Mouse (Mus musculus): ENCODE results near the gene Emc1. TPM values are rescaled to one million over a fixed set of nuclear protein-coding genes. Genes with fewer than 3 reads are reported as not detected.

Gene Emc1
- polyA plus RNA-seq, 1 experiment from 2014 or later: 17.9 TPM

DNA sequence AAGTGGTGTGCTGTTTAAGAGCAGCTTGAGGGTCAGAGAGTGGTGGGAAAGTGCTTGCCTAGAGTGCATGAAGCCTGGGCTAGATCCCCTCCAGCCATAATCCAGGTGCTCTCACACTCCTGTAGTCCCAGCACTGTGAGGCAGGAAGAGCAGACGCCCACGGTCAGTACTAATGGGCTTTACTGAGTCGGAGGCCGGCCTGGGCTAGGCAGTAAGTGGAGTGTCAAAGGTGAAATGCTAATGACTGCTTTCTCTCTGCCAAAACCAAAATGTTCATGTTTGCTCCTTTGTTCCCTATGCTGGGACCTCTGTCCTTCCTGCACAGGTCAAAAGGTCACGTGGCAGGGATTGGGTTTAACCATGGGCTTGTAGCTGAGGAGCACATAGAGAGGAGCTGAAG is 48.1 kb downstream of the Emc1 start:
- no peaks in the 10 kb centered on the region for H3K9me3 ChIP-seq (replicated peaks; ENCODE audit: control insufficient read depth, low read length)
- WGBS: 93% methylated on average over 5 of the region's 5 CpGs
- DNase-seq (ENCODE audit: low spot score): no peak

DNA sequence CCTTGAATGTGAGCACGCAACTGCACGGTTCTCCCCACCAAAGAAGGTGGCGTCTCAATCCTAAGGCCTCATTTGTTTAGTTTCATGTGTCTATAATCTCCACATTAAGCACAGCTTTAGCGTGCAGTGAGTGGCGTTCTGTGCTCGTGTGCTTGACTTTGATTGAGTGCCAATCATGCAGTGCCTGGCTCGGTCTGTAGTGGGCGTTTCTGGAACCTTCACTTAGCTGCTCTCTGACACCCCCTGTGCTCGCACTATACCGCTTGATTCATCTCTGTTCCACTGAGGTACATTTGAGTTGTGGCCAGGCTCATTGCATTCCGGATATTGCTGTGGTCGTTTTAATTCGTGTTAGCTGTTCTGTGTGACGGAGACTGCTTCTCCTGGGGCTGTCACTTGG is 50.8 kb downstream of the Emc1 start:
- Histone ChIP-seq H3K27ac (ENCODE audit: low read depth, low read length) (no peak overlapping the region), H3K4me3 (ENCODE audit: low read depth, low read length) (no peak overlapping the region)
- WGBS: 81% methylated on average over 14 of the region's 14 CpGs

More for the DNA sequence above, 48.1 kb downstream of the Emc1 start:
- no peak overlapping the region for H3K27ac ChIP-seq (ENCODE audit: low read depth, low read length)
- H3K4me2 ChIP-seq (ENCODE audit: low read length): no peak overlapping the region
- H3K36me3 ChIP-seq (ENCODE audit: control insufficient read depth, insufficient read depth, low read length): peaks cover 94% of the 10 kb centered on the region
- ATAC-seq: no peak
- no peak overlapping the region for H3K4me3 ChIP-seq (ENCODE audit: low read depth, low read length)
- H3K9ac ChIP-seq (ENCODE audit: low read length): no peak overlapping the region
- H3K4me1 ChIP-seq (ENCODE audit: control insufficient read depth, insufficient read depth, low read length): no peaks in the 10 kb centered on the region
- no peaks in the 10 kb centered on the region for H3K27me3 ChIP-seq (replicated peaks; ENCODE audit: control insufficient read depth, insufficient read depth, low read length)

DNA sequence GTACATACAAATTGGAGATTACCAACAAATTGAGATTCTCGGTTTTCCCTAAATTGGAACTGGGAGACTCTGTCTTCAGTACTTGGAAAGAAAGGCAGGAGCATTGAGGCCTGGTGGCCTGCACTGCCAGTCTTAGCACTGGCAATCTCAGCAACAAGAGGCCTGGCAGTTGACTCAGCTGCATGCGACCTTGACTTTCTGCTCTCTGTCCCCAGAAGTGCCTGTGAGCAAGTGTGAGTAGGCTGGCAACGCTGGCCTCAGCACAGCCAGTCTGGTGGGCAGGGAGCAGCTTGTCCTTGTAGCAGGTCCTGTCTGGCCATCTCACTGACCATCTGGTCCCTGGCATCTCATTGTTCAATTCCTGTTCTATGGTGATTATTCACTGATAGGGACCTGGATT is 59.0 kb downstream of the Emc1 start:
- DNase-seq (ENCODE audit: low spot score): no peak
- 94% methylated on average over 3 of the region's 3 CpGs for WGBS

More for the DNA sequence above, 50.8 kb downstream of the Emc1 start:
- Histone ChIP-seq H3K4me1 (ENCODE audit: control insufficient read depth, insufficient read depth, low read length) (no peaks in the 10 kb centered on the region), H3K9me3 (replicated peaks; ENCODE audit: control insufficient read depth, low read length) (no peaks in the 10 kb centered on the region), H3K9ac (ENCODE audit: low read length) (no peak overlapping the region), H3K36me3 (ENCODE audit: control insufficient read depth, insufficient read depth, low read length) (peaks cover 97% of the 10 kb centered on the region), H3K4me2 (ENCODE audit: low read length) (no peak overlapping the region), H3K27me3 (replicated peaks; ENCODE audit: control insufficient read depth, insufficient read depth, low read length) (no peaks in the 10 kb centered on the region)
- ATAC-seq: no peak
- no peak for DNase-seq (ENCODE audit: low spot score)

DNA sequence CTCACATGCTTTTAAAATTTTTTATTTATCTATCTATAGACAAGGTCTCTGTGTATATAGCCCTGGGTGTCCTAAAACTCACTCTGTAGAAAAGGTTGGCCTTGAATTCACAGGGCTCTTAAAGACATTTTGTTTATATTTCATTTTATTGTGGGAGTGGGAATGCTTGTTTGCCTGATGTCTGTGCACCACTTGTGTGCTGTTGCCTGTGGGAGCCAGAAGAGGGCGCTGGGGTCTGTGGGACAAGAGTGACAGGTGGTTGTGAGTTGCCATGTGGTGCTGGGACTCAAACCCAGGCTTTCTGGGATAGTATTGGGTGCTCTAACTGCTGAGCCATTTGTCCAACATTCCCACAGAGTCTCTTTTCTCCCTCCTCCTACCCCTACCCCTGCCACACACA is 65.5 kb downstream of the Emc1 start:
- Histone ChIP-seq H3K9me3 (replicated peaks; ENCODE audit: control insufficient read depth, low read length) (no peaks in the 10 kb centered on the region), H3K27me3 (replicated peaks; ENCODE audit: control insufficient read depth, insufficient read depth, low read length) (no peaks in the 10 kb centered on the region), H3K27ac (ENCODE audit: low read depth, low read length) (no peak overlapping the region), H3K36me3 (ENCODE audit: control insufficient read depth, insufficient read depth, low read length) (peaks cover 100% of the 10 kb centered on the region), H3K4me1 (ENCODE audit: control insufficient read depth, insufficient read depth, low read length) (no peaks in the 10 kb centered on the region), H3K4me2 (ENCODE audit: low read length) (no peak overlapping the region), H3K9ac (ENCODE audit: low read length) (no peak overlapping the region), H3K4me3 (ENCODE audit: low read depth, low read length) (no peak overlapping the region)
- DNase-seq (ENCODE audit: low spot score) (no peak), ATAC-seq (no peak)
- WGBS: 52% methylated on average over 1 of the region's 1 CpGs

More for the DNA sequence above, 59.0 kb downstream of the Emc1 start:
- H3K9ac ChIP-seq (ENCODE audit: low read length): no peak overlapping the region
- H3K36me3 ChIP-seq (ENCODE audit: control insufficient read depth, insufficient read depth, low read length): peaks cover 99% of the 10 kb centered on the region
- no peaks in the 10 kb centered on the region for H3K4me1 ChIP-seq (ENCODE audit: control insufficient read depth, insufficient read depth, low read length)
- H3K4me3 ChIP-seq (ENCODE audit: low read depth, low read length): no peak overlapping the region
- no peak overlapping the region for H3K27ac ChIP-seq (ENCODE audit: low read depth, low read length)
- H3K9me3 ChIP-seq (replicated peaks; ENCODE audit: control insufficient read depth, low read length): no peaks in the 10 kb centered on the region
- no peaks in the 10 kb centered on the region for H3K27me3 ChIP-seq (replicated peaks; ENCODE audit: control insufficient read depth, insufficient read depth, low read length)
- no peak for ATAC-seq
- no peak overlapping the region for H3K4me2 ChIP-seq (ENCODE audit: low read length)

DNA sequence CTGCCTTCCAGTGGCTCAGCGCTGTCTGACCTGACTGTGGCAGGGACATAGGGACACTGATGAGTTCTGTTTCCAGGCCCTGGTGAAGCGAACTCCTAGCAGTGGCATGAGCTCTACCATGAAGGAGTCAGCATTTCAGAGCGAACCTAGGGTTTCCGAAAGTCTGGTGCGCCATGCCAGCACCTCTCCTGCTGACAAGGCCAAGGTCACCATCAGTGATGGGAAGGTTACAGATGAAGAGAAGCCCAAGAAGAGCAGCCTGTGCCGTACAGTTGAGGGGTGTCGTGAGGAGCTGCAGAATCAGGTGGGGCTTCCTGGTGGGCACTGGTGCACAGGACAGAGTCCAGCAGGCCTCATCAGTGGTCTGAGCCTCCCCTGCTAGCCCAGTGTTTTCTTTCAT is 69.2 kb downstream of the Emc1 start:
- Histone ChIP-seq H3K9ac (ENCODE audit: low read length) (no peak overlapping the region), H3K27ac (ENCODE audit: low read depth, low read length) (no peak overlapping the region), H3K36me3 (ENCODE audit: control insufficient read depth, insufficient read depth, low read length) (peaks cover 100% of the 10 kb centered on the region), H3K4me1 (ENCODE audit: control insufficient read depth, insufficient read depth, low read length) (no peaks in the 10 kb centered on the region), H3K9me3 (replicated peaks; ENCODE audit: control insufficient read depth, low read length) (no peaks in the 10 kb centered on the region), H3K4me3 (ENCODE audit: low read depth, low read length) (no peak overlapping the region), H3K4me2 (ENCODE audit: low read length) (no peak overlapping the region), H3K27me3 (replicated peaks; ENCODE audit: control insufficient read depth, insufficient read depth, low read length) (no peaks in the 10 kb centered on the region)
- WGBS: 93% methylated on average over 7 of the region's 7 CpGs
- DNase-seq (ENCODE audit: low spot score) (no peak), ATAC-seq (no peak)

DNA sequence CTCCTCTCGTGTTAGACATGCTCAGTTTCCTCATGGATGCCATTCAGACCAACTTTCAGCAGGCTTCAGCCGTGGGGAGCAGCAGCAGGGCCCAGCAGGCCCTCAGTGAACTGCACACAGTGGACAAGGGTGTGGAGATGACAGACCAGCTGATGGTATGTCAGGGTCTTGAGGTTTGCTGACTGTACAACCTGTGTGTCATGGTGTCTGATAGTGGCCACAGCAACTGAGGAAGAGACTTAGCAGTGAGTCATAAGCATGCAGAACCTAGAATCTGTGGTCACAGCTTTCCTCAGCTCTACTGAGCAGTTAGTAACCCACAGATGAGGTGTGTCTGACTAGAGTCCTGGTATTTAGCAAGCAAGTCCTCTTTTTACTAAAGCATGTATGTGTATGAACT is 70.0 kb downstream of the Emc1 start:
- H3K4me1 ChIP-seq (ENCODE audit: control insufficient read depth, insufficient read depth, low read length): no peaks in the 10 kb centered on the region
- no peak overlapping the region for H3K4me3 ChIP-seq (ENCODE audit: low read depth, low read length)
- no peaks in the 10 kb centered on the region for H3K9me3 ChIP-seq (replicated peaks; ENCODE audit: control insufficient read depth, low read length)
- WGBS: 97% methylated on average over 2 of the region's 2 CpGs
- H3K4me2 ChIP-seq (ENCODE audit: low read length): no peak overlapping the region
- ATAC-seq (no peak), DNase-seq (ENCODE audit: low spot score) (no peak)
- no peak overlapping the region for H3K9ac ChIP-seq (ENCODE audit: low read length)
- no peak overlapping the region for H3K27ac ChIP-seq (ENCODE audit: low read depth, low read length)
- no peaks in the 10 kb centered on the region for H3K27me3 ChIP-seq (replicated peaks; ENCODE audit: control insufficient read depth, insufficient read depth, low read length)
- peaks cover 100% of the 10 kb centered on the region for H3K36me3 ChIP-seq (ENCODE audit: control insufficient read depth, insufficient read depth, low read length)

DNA sequence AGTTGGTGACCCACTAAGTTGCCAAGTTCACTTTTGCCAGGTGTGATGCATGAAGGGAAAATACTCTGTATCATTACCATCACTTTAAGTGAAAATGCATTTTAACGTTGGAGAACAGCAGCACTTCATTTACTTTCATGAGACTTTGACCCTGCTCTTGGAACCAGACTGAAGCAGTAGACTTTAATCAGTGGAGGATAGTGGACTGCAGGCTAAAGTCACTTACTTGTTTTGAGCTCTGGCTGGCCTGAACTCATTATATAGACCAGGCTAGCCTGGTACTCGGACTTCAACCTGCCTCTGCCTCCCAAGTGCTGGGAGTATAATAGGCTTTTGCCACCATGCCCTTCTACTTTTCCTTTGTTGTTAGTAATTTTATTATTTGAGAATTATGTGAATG is 70.9 kb downstream of the Emc1 start:
- no peaks in the 10 kb centered on the region for H3K4me1 ChIP-seq (ENCODE audit: control insufficient read depth, insufficient read depth, low read length)
- no peak overlapping the region for H3K9ac ChIP-seq (ENCODE audit: low read length)
- ATAC-seq (no peak), DNase-seq (ENCODE audit: low spot score) (no peak)
- H3K4me3 ChIP-seq (ENCODE audit: low read depth, low read length): no peak overlapping the region
- no peaks in the 10 kb centered on the region for H3K27me3 ChIP-seq (replicated peaks; ENCODE audit: control insufficient read depth, insufficient read depth, low read length)
- H3K9me3 ChIP-seq (replicated peaks; ENCODE audit: control insufficient read depth, low read length): no peaks in the 10 kb centered on the region
- H3K27ac ChIP-seq (ENCODE audit: low read depth, low read length): no peak overlapping the region
- H3K4me2 ChIP-seq (ENCODE audit: low read length): no peak overlapping the region
- H3K36me3 ChIP-seq (ENCODE audit: control insufficient read depth, insufficient read depth, low read length): peaks cover 100% of the 10 kb centered on the region
- WGBS: 80% methylated on average over 2 of the region's 2 CpGs

Small RNA genes lying within 50 kb of the gene (microRNA-seq; reads per million reads assigned to microRNA genes)
- gene Gm24245 (0.66 reads per million), gene Gm25732 (not detected)

Other genes with a start within 250 kb of the Emc1 start
- 411 and 472 TPM in 2 replicates for gene Minos1, start 221.5 kb upstream of the Emc1 start, polyA plus RNA-seq (2014; fragmentation: Nextera tagmentation; extraction: Ambion mirVana)
- gene Capzb, start 159.7 kb upstream of the Emc1 start, polyA plus RNA-seq (2014; fragmentation: Nextera tagmentation; extraction: Ambion mirVana): 272 and 278 TPM in 2 replicates
- 8.9 and 10.5 TPM in 2 replicates for gene Pqlc2, start 41.9 kb upstream of the Emc1 start, polyA plus RNA-seq (2014; fragmentation: Nextera tagmentation; extraction: Ambion mirVana)
- 56.6 and 59.4 TPM in 2 replicates for gene Akr7a5, start 41.8 kb upstream of the Emc1 start, polyA plus RNA-seq (2014; fragmentation: Nextera tagmentation; extraction: Ambion mirVana)
- 101 and 110 TPM in 2 replicates for gene Mrto4, start within 50 bp of the Emc1 start, polyA plus RNA-seq (2014; fragmentation: Nextera tagmentation; extraction: Ambion mirVana)
- gene Ubr4, start within 50 bp of the Emc1 start, polyA plus RNA-seq (2014; fragmentation: Nextera tagmentation; extraction: Ambion mirVana): 51.3 and 71.4 TPM in 2 replicates
- 3.1 and 4.5 TPM in 2 replicates for gene Iffo2, start 178.0 kb downstream of the Emc1 start, polyA plus RNA-seq (2014; fragmentation: Nextera tagmentation; extraction: Ambion mirVana)

Measured in forebrain, embryonic 14.5 days (tissue).